Mouse (Mus musculus) heart, embryonic 14.5 days (tissue): ENCODE data around the gene Il17ra. TPM values are rescaled to one million over a fixed set of nuclear protein-coding genes. Genes with fewer than 3 reads are reported as not detected.

Experiments
- ATAC-seq: fragments of 200-750 bp; cut with Nextera tagmentation; 2 replicates; pipeline ENCODE4 v1.8.0; 2017; ENCODE audit warnings: low read depth, moderate TSS enrichment; ENCODE audit not compliant: insufficient number of reproducible peaks, insufficient read depth, low FRiP score
- H3K27ac ChIP-seq, 2 experiments: fragments of 200-500 bp in 1 of 2; fragments of 300-500 bp in 1 of 2; sonication (generic) in 1 of 2; replicated peaks in 1 of 2; 2 replicates each; pipeline ENCODE4 v1.5.1; 2012 to 2014; ENCODE audit warnings: low read depth in 2 of 2, low read length in 2 of 2, control low read depth in 1 of 2, mild to moderate bottlenecking in 1 of 2, mixed read lengths in 1 of 2; ENCODE audit not compliant: control insufficient read depth in 1 of 2, insufficient read depth in 1 of 2
- H3K27me3 ChIP-seq: fragments of 300-500 bp; sonication (generic); 2 replicates; pipeline ENCODE4 v1.6.1; 2014; ENCODE audit warnings: mild to moderate bottlenecking, low read length, control low read depth; ENCODE audit not compliant: control insufficient read depth, insufficient read depth
- H3K36me3 ChIP-seq: fragments of 300-500 bp; sonication (generic); 2 replicates; pipeline ENCODE4 v1.6.1; 2014; ENCODE audit warnings: mild to moderate bottlenecking, control low read depth, low read length, mixed read lengths; ENCODE audit not compliant: control insufficient read depth, insufficient read depth
- H3K4me1 ChIP-seq, 2 experiments: fragments of 200-500 bp in 1 of 2; fragments of 300-500 bp in 1 of 2; sonication (generic) in 1 of 2; 2 replicates each; pipeline ENCODE4 v1.6.1; 2012 to 2014; ENCODE audit warnings: low read length in 2 of 2, control low read depth in 1 of 2, mixed read lengths in 1 of 2; ENCODE audit not compliant: control insufficient read depth in 2 of 2, insufficient read depth in 2 of 2
- H3K4me2 ChIP-seq: fragments of 300-500 bp; sonication (generic); 2 replicates; pipeline ENCODE4 v1.6.1; 2014; ENCODE audit warnings: mild to moderate bottlenecking, low read length
- H3K4me3 ChIP-seq, 2 experiments: fragments of 200-500 bp in 1 of 2; fragments of 300-500 bp in 1 of 2; sonication (generic) in 1 of 2; 2 replicates each; pipeline ENCODE4 v1.5.1; 2012 to 2014; ENCODE audit warnings: low read length in 2 of 2, mild to moderate bottlenecking in 2 of 2, control low read depth in 1 of 2, low read depth in 1 of 2, moderate library complexity in 1 of 2; ENCODE audit not compliant: control insufficient read depth in 1 of 2, insufficient read depth in 1 of 2
- H3K9ac ChIP-seq: fragments of 300-500 bp; sonication (generic); 2 replicates; pipeline ENCODE4 v1.6.1; 2014; ENCODE audit warnings: mild to moderate bottlenecking, low read length
- H3K9me3 ChIP-seq: fragments of 300-500 bp; sonication (generic); 2 replicates; pipeline ENCODE4 v1.6.1; 2016; ENCODE audit warnings: low read length, control low read depth; ENCODE audit not compliant: control insufficient read depth
- WGBS: fragments of 180-500 bp; shearing (Covaris S2); extraction: QIAGEN DNeasy Blood & Tissue Kit; methylation state at CpG from one replicate; pipeline ENCODE4 v1.1.7; 2014; 5-methylcytosine and 5-hydroxymethylcytosine counted together
- polyA plus RNA-seq: library from polyadenylated mRNA; unstranded; fragments of >200 nt; fragmentation: Nextera tagmentation; extraction: Ambion mirVana; gene quantifications from 2 replicates; pipeline ENCODE4 v1.2.1, GENCODE M21; 2014

The Il17ra gene
- polyA plus RNA-seq, 1 experiment from 2014 or later = 1.8 TPM

- ATAC-seq = no peak
- Histone ChIP-seq H3K4me1 (peaks cover 0 to 2% of the 10 kb centered on the region in 2 experiments; a peak in 1 of 4 replicates), H3K4me3 (no peak overlapping the region), H3K4me2 (no peak overlapping the region), H3K27ac (no peak overlapping the region), H3K9ac (no peak overlapping the region), H3K27me3 (no peaks in the 10 kb centered on the region), H3K36me3 (no peaks in the 10 kb centered on the region), H3K9me3 (no peaks in the 10 kb centered on the region)
- 70% methylated on average over 5 of the region's 5 CpGs for WGBS
Observed at GRCm38 (mm10) chr6:120453103-120453445, 10.0 kb upstream of the Il17ra start.

GRCm38 (mm10) chr6:120453556-120453955, 9.5 kb upstream of the Il17ra start:
- ATAC-seq = no peak
- WGBS = 88% methylated on average over 3 of the region's 3 CpGs
- no peak overlapping the region for H3K4me2 ChIP-seq

GRCm38 (mm10) chr6:120454627-120455077, 8.4 kb upstream of the Il17ra start:
- no peak overlapping the region for H3K4me2 ChIP-seq
- peaks cover 0 to 2% of the 10 kb centered on the region in 2 experiments; a peak in 1 of 4 replicates for H3K4me1 ChIP-seq
- WGBS = 49% methylated on average over 11 of the region's 11 CpGs
- no peak overlapping the region for H3K4me3 ChIP-seq
- no peaks in the 10 kb centered on the region for H3K27me3 ChIP-seq
- H3K27ac ChIP-seq = no peak overlapping the region
- no peaks in the 10 kb centered on the region for H3K36me3 ChIP-seq
- no peak for ATAC-seq
- no peak overlapping the region for H3K9ac ChIP-seq
- no peaks in the 10 kb centered on the region for H3K9me3 ChIP-seq

More at GRCm38 (mm10) chr6:120453556-120453955, 9.5 kb upstream of the Il17ra start:
- H3K9ac ChIP-seq = no peak overlapping the region
- no peaks in the 10 kb centered on the region for H3K36me3 ChIP-seq
- no peaks in the 10 kb centered on the region for H3K9me3 ChIP-seq
- H3K4me3 ChIP-seq = no peak overlapping the region
- no peak overlapping the region for H3K27ac ChIP-seq
- peaks cover 0 to 2% of the 10 kb centered on the region in 2 experiments; a peak in 1 of 4 replicates for H3K4me1 ChIP-seq
- H3K27me3 ChIP-seq = no peaks in the 10 kb centered on the region

- 58% methylated on average over 7 of the region's 7 CpGs for WGBS
- no peak overlapping the region for H3K9ac ChIP-seq
- no peak for ATAC-seq
- no peak overlapping the region for H3K4me2 ChIP-seq
- H3K36me3 ChIP-seq = no peaks in the 10 kb centered on the region
- H3K4me1 ChIP-seq = peaks cover 0 to 2% of the 10 kb centered on the region in 2 experiments; a peak in 1 of 4 replicates
- no peaks in the 10 kb centered on the region for H3K9me3 ChIP-seq
- H3K27me3 ChIP-seq = peaks cover 15% of the 10 kb centered on the region
- H3K27ac ChIP-seq = no peak overlapping the region
- H3K4me3 ChIP-seq = no peak overlapping the region
Observed at GRCm38 (mm10) chr6:120457074-120457473, 6.0 kb upstream of the Il17ra start.

GRCm38 (mm10) chr6:120457751-120458150, 5.3 kb upstream of the Il17ra start:
- H3K4me1 ChIP-seq = peaks cover 0 to 2% of the 10 kb centered on the region in 2 experiments; a peak in 1 of 4 replicates
- no peak overlapping the region for H3K4me3 ChIP-seq
- no peak for ATAC-seq
- no peak overlapping the region for H3K4me2 ChIP-seq
- WGBS = 89% methylated on average over 5 of the region's 5 CpGs
- H3K27ac ChIP-seq = no peak overlapping the region
- no peak overlapping the region for H3K9ac ChIP-seq
- no peaks in the 10 kb centered on the region for H3K9me3 ChIP-seq
- H3K36me3 ChIP-seq = no peaks in the 10 kb centered on the region
- peaks cover 20% of the 10 kb centered on the region for H3K27me3 ChIP-seq

- WGBS = 60% methylated on average over 15 of the region's 15 CpGs
- H3K9ac ChIP-seq = no peak overlapping the region
- no peak for ATAC-seq
Observed at GRCm38 (mm10) chr6:120461217-120461616, 1.8 kb upstream of the Il17ra start.

GRCm38 (mm10) chr6:120462251-120462650, 796 bp upstream of the Il17ra start:
- H3K9ac ChIP-seq = no peak overlapping the region
- peaks cover 29% of the 10 kb centered on the region for H3K27me3 ChIP-seq
- H3K27ac ChIP-seq = no peak overlapping the region
- H3K36me3 ChIP-seq = no peaks in the 10 kb centered on the region
- H3K4me3 ChIP-seq = no peak overlapping the region
- WGBS = 43% methylated on average over 6 of the region's 6 CpGs
- no peaks in the 10 kb centered on the region for H3K9me3 ChIP-seq
- ATAC-seq = no peak
- no peak overlapping the region for H3K4me2 ChIP-seq
- H3K4me1 ChIP-seq = peaks cover 8 to 13% of the 10 kb centered on the region in 2 experiments

More at GRCm38 (mm10) chr6:120461217-120461616, 1.8 kb upstream of the Il17ra start:
- Histone ChIP-seq H3K4me2 (no peak overlapping the region), H3K4me1 (peaks cover 8 to 13% of the 10 kb centered on the region in 2 experiments), H3K27ac (no peak overlapping the region), H3K27me3 (peaks cover 29% of the 10 kb centered on the region), H3K4me3 (no peak overlapping the region), H3K36me3 (no peaks in the 10 kb centered on the region), H3K9me3 (no peaks in the 10 kb centered on the region)

- 3% methylated on average over 11 of the region's 11 CpGs for WGBS
- no peak for ATAC-seq
- peaks cover 29% of the 10 kb centered on the region for H3K27me3 ChIP-seq
Observed at GRCm38 (mm10) chr6:120463884-120464283, 837 bp downstream of the Il17ra start.

More at GRCm38 (mm10) chr6:120463884-120464283, 837 bp downstream of the Il17ra start:
- Histone ChIP-seq H3K4me1 (peaks cover 8 to 13% of the 10 kb centered on the region in 2 experiments), H3K4me3 (peak overlapping the region; percentile 60 to 82), H3K36me3 (no peaks in the 10 kb centered on the region), H3K9me3 (no peaks in the 10 kb centered on the region), H3K4me2 (peak overlapping the region; percentile 84), H3K27ac (no peak overlapping the region), H3K9ac (peak overlapping the region; percentile 71)
